Comparison of ENCODE assay signal across 21 mouse cellular contexts in genomic region chr17:5297984-5298383, GRCm38 (mm10).
DNase-seq lines count a peak whose midpoint lies in the region; ATAC-seq and TF ChIP-seq lines count a peak whose summit lies in the region.
"Had no signal": no experiment of that assay in that cellular context is flagged by ENCODE, and none has a peak within 500 bp of the region (broad histone marks: within the 10 kb centered on the region; RNA-seq: fewer than 3 reads in every experiment).

No protein-coding gene starts in this region.

- no peaks in the 10 kb centered on the region for H3K27me3 ChIP-seq in midbrain, embryonic 14.5 days (ENCODE audit: control insufficient read depth, insufficient read depth, low read length)
- no peaks in the 10 kb centered on the region for H3K27me3 ChIP-seq in midbrain, embryonic 13.5 days
- H3K27me3 ChIP-seq: forebrain, embryonic 13.5 days; heart, embryonic 13.5 days had no signal

- 79% methylated on average over 10 of the region's 10 CpGs for WGBS in midbrain, embryonic 14.5 days
- 82% methylated on average over 10 of the region's 10 CpGs for WGBS in midbrain, embryonic 13.5 days

- no peak overlapping the region for H3K9ac ChIP-seq in midbrain, embryonic 14.5 days (replicated peaks; ENCODE audit: low read length)
- H3K9ac ChIP-seq in midbrain, embryonic 13.5 days (replicated peaks): no peak overlapping the region
- H3K9ac ChIP-seq: forebrain, embryonic 13.5 days; heart, embryonic 13.5 days; hindbrain, embryonic 14.5 days had no signal

- peak overlapping the region; percentile 93 for H3K27ac ChIP-seq in layer of hippocampus, adult 2 months
- H3K27ac ChIP-seq in midbrain, embryonic 14.5 days (replicated peaks; ENCODE audit: low read depth, low read length): 0 out of 2 replicates have a peak overlapping the region, but pooled peaks have one; percentile 20
- no peak overlapping the region for H3K27ac ChIP-seq in midbrain, embryonic 13.5 days
- 0 out of 2 replicates have a peak overlapping the region, but pooled peaks have one; percentile 6 for H3K27ac ChIP-seq in cortical plate, adult 2 months (ENCODE audit: insufficient read depth, low read length)
- H3K27ac ChIP-seq: forebrain, embryonic 10.5 days; forebrain, embryonic 13.5 days; heart, adult 2 months; heart, embryonic 10.5 days; heart, embryonic 13.5 days; hindbrain, embryonic 14.5 days had no signal

- H3K4me3 ChIP-seq in layer of hippocampus, adult 2 months: no peak overlapping the region
- H3K4me3 ChIP-seq in midbrain, embryonic 14.5 days (replicated peaks; ENCODE audit: low read depth, low read length): no peak overlapping the region
- H3K4me3 ChIP-seq in midbrain, embryonic 13.5 days (replicated peaks): no peak overlapping the region
- H3K4me3 ChIP-seq in cortical plate, adult 2 months (ENCODE audit: insufficient read depth, low read length): no peak overlapping the region
- H3K4me3 ChIP-seq: forebrain, embryonic 10.5 days; forebrain, embryonic 13.5 days; heart, adult 2 months; heart, embryonic 10.5 days; heart, embryonic 13.5 days had no signal

- H3K4me2 ChIP-seq in midbrain, embryonic 14.5 days (ENCODE audit: low read length): no peak overlapping the region
- H3K4me2 ChIP-seq in midbrain, embryonic 13.5 days (replicated peaks): no peak overlapping the region
- H3K4me2 ChIP-seq: forebrain, embryonic 13.5 days; heart, embryonic 13.5 days; hindbrain, embryonic 14.5 days had no signal

- peak; percentile 29 to 37 for DNase-seq in cerebellum, postnatal 14 days
- DNase-seq in cerebellum, adult 8-10 months: no peak
- no peak for DNase-seq in layer of hippocampus, adult 2 months (ENCODE audit: low spot score in 2 of 2)
- no peak for DNase-seq in layer of hippocampus, adult 9-11 months
- no peak for DNase-seq in midbrain, embryonic 14.5 days
- DNase-seq in adrenal gland, adult 18-20 months (ENCODE audit: low spot score in 2 of 2): no peak
- DNase-seq: adrenal gland, adult 8-10 months; gastrocnemius, postnatal 10 days; gastrocnemius, postnatal 36 days; heart, adult 2 months; heart, postnatal 14 days; heart, postnatal 4 days had no signal

- no peak for TF ChIP-seq POLR2A in cortical plate, adult 2 months (IDR thresholded peaks at IDR 0.05; ENCODE audit: extremely low read depth, insufficient read depth, low read length)

- no peak for ATAC-seq in midbrain, embryonic 14.5 days (ENCODE audit: low FRiP score, low TSS enrichment)
- ATAC-seq in midbrain, embryonic 13.5 days: no peak
- ATAC-seq: CD4-positive, CD25-positive, alpha-beta regulatory T cell, adult 4 months; forebrain, embryonic 13.5 days; forebrain, embryonic 16.5 days had no signal

- TF ChIP-seq CTCF in layer of hippocampus, adult 2 months (conservative IDR thresholded peaks at IDR 0.05): no peak
- no peak for TF ChIP-seq CTCF in cortical plate, adult 2 months (IDR thresholded peaks at IDR 0.05; ENCODE audit: extremely low read depth, insufficient read depth, low read length)

- peaks cover 27% of the 10 kb centered on the region for H3K4me1 ChIP-seq in midbrain, embryonic 14.5 days (ENCODE audit: control insufficient read depth, insufficient read depth, low read length)
- peaks cover 64% of the 10 kb centered on the region for H3K4me1 ChIP-seq in midbrain, embryonic 13.5 days (replicated peaks)
- peaks cover 21% of the 10 kb centered on the region for H3K4me1 ChIP-seq in cortical plate, adult 2 months (ENCODE audit: control insufficient read depth, insufficient read depth, low read length)

- no peaks in the 10 kb centered on the region for H3K9me3 ChIP-seq in midbrain, embryonic 14.5 days (ENCODE audit: control insufficient read depth, low read length)
- H3K9me3 ChIP-seq in midbrain, embryonic 13.5 days: no peaks in the 10 kb centered on the region
- H3K9me3 ChIP-seq: forebrain, embryonic 10.5 days; forebrain, embryonic 13.5 days; heart, embryonic 10.5 days; heart, embryonic 13.5 days had no signal

- H3K36me3 ChIP-seq in midbrain, embryonic 14.5 days (ENCODE audit: control insufficient read depth, insufficient read depth, low read length): no peaks in the 10 kb centered on the region
- peaks cover 2% of the 10 kb centered on the region; the same call in 1 of the 2 replicates for H3K36me3 ChIP-seq in midbrain, embryonic 13.5 days

Comparison
In these comparisons a context has a peak if more than half of its experiments do, and no peak if none do; other contexts are left out.
1. DNase-seq: peak in cerebellum, postnatal 14 days (2 of 2); none in cerebellum, adult 8-10 months (single experiment), layer of hippocampus, adult 2 months (0 of 2), layer of hippocampus, adult 9-11 months (single experiment), midbrain, embryonic 14.5 days (single experiment) and adrenal gland, adult 18-20 months (0 of 2).